Mouse (Mus musculus) embryonic facial prominence, embryonic 14.5 days (tissue): ENCODE measurements around the gene Dph2. TPM values are rescaled to one million over a fixed set of nuclear protein-coding genes. Genes with fewer than 3 reads are reported as not detected.

Experiments used
- ATAC-seq: fragments of 200-750 bp; cut with Nextera tagmentation; 2 replicates; pipeline ENCODE4 v1.8.0; 2017; ENCODE audit warnings: low read depth, moderate number of reproducible peaks, moderate TSS enrichment
- DNase-seq: peaks from one replicate; pipeline ENCODE4 v3.0.0-alpha.2; 2015; ENCODE audit warnings: low spot score
- H3K27ac ChIP-seq: fragments of 300-500 bp; sonication (generic); replicated peaks from 2 replicates; pipeline ENCODE4 v1.5.1; 2014; ENCODE audit warnings: low read depth, mild to moderate bottlenecking, low read length, moderate library complexity
- H3K27me3 ChIP-seq: fragments of 300-500 bp; sonication (generic); replicated peaks from 2 replicates; pipeline ENCODE4 v1.6.1; 2014; ENCODE audit warnings: low read length; ENCODE audit not compliant: control insufficient read depth, insufficient read depth
- H3K36me3 ChIP-seq: fragments of 300-500 bp; sonication (generic); 2 replicates; pipeline ENCODE4 v1.6.1; 2014; ENCODE audit warnings: low read length, mixed read lengths; ENCODE audit not compliant: control insufficient read depth, insufficient read depth
- H3K4me1 ChIP-seq: fragments of 300-500 bp; sonication (generic); 2 replicates; pipeline ENCODE4 v1.6.1; 2014; ENCODE audit warnings: antibody characterized with exemption, low read length; ENCODE audit not compliant: control insufficient read depth, insufficient read depth
- H3K4me2 ChIP-seq: fragments of 300-500 bp; sonication (generic); 2 replicates; pipeline ENCODE4 v1.6.1; 2014; ENCODE audit warnings: low read depth, mild to moderate bottlenecking, low read length, moderate library complexity, mixed read lengths
- H3K4me3 ChIP-seq: fragments of 300-500 bp; sonication (generic); 2 replicates; pipeline ENCODE4 v1.5.1; 2014; ENCODE audit warnings: low read depth, mild to moderate bottlenecking, low read length
- H3K9ac ChIP-seq: fragments of 300-500 bp; sonication (generic); 2 replicates; pipeline ENCODE4 v1.6.1; 2014; ENCODE audit warnings: low read depth, mild to moderate bottlenecking, low read length, moderate library complexity, mixed read lengths
- H3K9me3 ChIP-seq: fragments of 300-500 bp; sonication (generic); 2 replicates; pipeline ENCODE4 v1.6.1; 2016; ENCODE audit warnings: low read length; ENCODE audit not compliant: control insufficient read depth
- WGBS: fragments of 180-500 bp; shearing (Covaris S2); extraction: QIAGEN DNeasy Blood & Tissue Kit; methylation state at CpG from one replicate; pipeline ENCODE4 v1.1.7; 2014; 5-methylcytosine and 5-hydroxymethylcytosine counted together
- polyA plus RNA-seq: library from polyadenylated mRNA; unstranded; fragments of >200 nt; fragmentation: Nextera tagmentation; extraction: Ambion mirVana; gene quantifications from 2 replicates; pipeline ENCODE4 v1.2.1, GENCODE M21; 2014

The Dph2 gene
- polyA plus RNA-seq, 1 experiment from 2014 or later: 13.4 TPM

DNA sequence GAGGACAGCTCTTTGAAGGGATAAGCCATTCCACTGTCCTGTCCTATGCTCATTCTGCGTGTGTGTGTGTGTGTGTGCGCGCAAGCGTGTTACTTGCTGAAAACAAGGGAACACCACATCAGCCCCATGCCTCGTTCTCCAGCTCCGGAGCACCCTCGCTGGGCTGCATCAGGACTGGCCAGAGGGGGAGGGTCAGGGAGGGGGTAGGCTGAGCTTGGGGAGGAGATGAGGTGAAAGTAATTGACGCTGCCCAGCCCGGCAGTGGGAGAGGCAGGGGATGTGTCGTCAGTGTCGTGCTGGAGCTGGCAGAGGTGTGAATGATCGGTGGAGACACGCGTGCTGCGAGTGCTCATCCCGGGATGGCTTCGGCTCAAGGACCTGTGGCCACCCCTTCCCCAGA lies 42.8 kb downstream of the Dph2 start:
- Histone ChIP-seq H3K4me2 (no peak overlapping the region), H3K4me1 (no peaks in the 10 kb centered on the region), H3K9me3 (no peaks in the 10 kb centered on the region), H3K27ac (no peak overlapping the region), H3K27me3 (no peaks in the 10 kb centered on the region), H3K4me3 (no peak overlapping the region), H3K9ac (no peak overlapping the region), H3K36me3 (no peaks in the 10 kb centered on the region)
- no peak for ATAC-seq
- no peak for DNase-seq
- WGBS: 76% methylated on average over 17 of the region's 17 CpGs

GRCm38 (mm10) chr4:117847011-117847410 lies 44.8 kb downstream of the Dph2 start:
- DNase-seq: peak; percentile 40

DNA sequence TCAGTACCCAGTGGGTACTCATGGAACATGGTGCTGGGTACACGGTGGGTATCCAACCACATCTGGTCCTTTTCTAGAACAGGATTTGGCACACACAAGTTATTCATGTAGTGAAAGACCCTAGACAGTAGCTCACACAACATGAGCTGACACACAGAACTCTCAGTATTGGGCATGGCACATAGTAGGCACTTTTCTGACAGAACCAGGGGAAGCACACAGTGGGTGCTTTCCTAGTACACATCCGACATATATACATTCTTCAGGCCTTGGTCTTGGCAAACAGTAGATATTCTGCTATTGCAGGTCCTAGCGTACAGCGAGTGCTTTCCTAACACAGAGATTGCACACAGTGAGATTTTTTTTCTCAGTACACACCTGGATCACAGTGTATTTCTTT lies 45.6 kb downstream of the Dph2 start:
- no peak for ATAC-seq
- no peak for DNase-seq
- H3K27me3 ChIP-seq: no peaks in the 10 kb centered on the region
- no peak overlapping the region for H3K27ac ChIP-seq
- no peak overlapping the region for H3K9ac ChIP-seq
- WGBS: 93% methylated on average over 4 of the region's 4 CpGs
- no peaks in the 10 kb centered on the region for H3K36me3 ChIP-seq
- no peaks in the 10 kb centered on the region for H3K9me3 ChIP-seq
- no peak overlapping the region for H3K4me3 ChIP-seq
- H3K4me1 ChIP-seq: no peaks in the 10 kb centered on the region
- H3K4me2 ChIP-seq: no peak overlapping the region

More at GRCm38 (mm10) chr4:117847011-117847410, 44.8 kb downstream of the Dph2 start:
- Histone ChIP-seq H3K36me3 (no peaks in the 10 kb centered on the region), H3K27me3 (no peaks in the 10 kb centered on the region), H3K4me1 (no peaks in the 10 kb centered on the region), H3K4me2 (no peak overlapping the region), H3K9ac (no peak overlapping the region), H3K4me3 (no peak overlapping the region), H3K27ac (no peak overlapping the region), H3K9me3 (no peaks in the 10 kb centered on the region)
- WGBS: 23% methylated on average over 1 of the region's 2 CpGs
- ATAC-seq: no peak

DNA sequence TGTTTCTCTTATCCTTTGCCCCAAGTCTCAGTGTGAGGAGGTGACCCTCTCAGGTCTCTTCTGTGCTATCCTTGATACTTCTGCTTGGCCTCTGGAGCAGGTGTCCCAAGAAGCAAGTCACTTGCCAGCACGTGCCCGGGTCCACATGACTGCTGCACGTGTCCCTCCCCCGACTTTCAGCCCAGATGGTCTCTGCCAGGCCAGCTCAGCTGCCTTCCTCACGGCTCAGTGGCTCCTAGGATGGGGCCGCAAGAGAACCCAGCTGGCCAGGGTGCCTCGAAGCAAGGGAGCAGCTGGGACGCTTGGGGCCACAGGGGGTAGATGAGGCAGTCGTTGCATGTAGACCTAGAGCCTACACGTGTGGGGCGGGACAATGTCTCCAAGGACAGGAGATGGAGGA lies 46.5 kb downstream of the Dph2 start:
- Histone ChIP-seq H3K36me3 (no peaks in the 10 kb centered on the region), H3K4me3 (no peak overlapping the region), H3K27me3 (no peaks in the 10 kb centered on the region), H3K9me3 (no peaks in the 10 kb centered on the region), H3K27ac (no peak overlapping the region), H3K9ac (no peak overlapping the region), H3K4me2 (no peak overlapping the region), H3K4me1 (no peaks in the 10 kb centered on the region)
- WGBS: 83% methylated on average over 10 of the region's 11 CpGs
- DNase-seq (no peak), ATAC-seq (no peak; the same call in 1 of the 2 replicates)

DNA sequence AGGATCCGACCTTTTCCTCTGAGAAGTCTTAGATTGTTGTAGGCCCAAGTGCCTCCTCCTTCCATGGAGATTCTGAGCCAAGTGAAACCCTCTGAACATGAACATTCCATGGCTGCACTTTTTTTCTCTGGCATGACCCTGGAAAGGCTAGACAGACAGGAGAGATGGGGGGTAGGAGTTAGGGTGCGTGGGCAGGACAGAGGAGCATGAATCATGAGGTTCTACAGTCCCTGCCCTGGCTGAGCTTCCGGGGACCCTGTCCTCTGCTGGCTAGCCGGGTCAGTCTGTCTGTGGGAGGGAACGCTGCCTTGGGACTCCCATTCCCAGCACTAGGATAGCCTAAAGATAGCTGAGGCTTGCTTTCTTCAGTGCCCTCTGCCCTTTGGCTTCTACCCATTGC lies 47.4 kb downstream of the Dph2 start:
- no peaks in the 10 kb centered on the region for H3K4me1 ChIP-seq
- no peak for ATAC-seq
- DNase-seq: no peak
- H3K4me2 ChIP-seq: no peak overlapping the region
- no peaks in the 10 kb centered on the region for H3K36me3 ChIP-seq
- H3K27me3 ChIP-seq: no peaks in the 10 kb centered on the region
- H3K9me3 ChIP-seq: no peaks in the 10 kb centered on the region
- H3K4me3 ChIP-seq: no peak overlapping the region
- 91% methylated on average over 5 of the region's 5 CpGs for WGBS
- H3K9ac ChIP-seq: no peak overlapping the region
- H3K27ac ChIP-seq: no peak overlapping the region

- no peak overlapping the region for H3K27ac ChIP-seq
- no peak overlapping the region for H3K4me2 ChIP-seq
- no peak overlapping the region for H3K9ac ChIP-seq
- no peaks in the 10 kb centered on the region for H3K4me1 ChIP-seq
- H3K4me3 ChIP-seq: no peak overlapping the region
- WGBS: 93% methylated on average over 5 of the region's 5 CpGs
- no peak for DNase-seq
- no peaks in the 10 kb centered on the region for H3K9me3 ChIP-seq
- no peak for ATAC-seq
- no peaks in the 10 kb centered on the region for H3K36me3 ChIP-seq
- no peaks in the 10 kb centered on the region for H3K27me3 ChIP-seq
These were observed 48.7 kb downstream of the Dph2 start for GRCm38 (mm10) chr4:117843101-117843500.

DNA sequence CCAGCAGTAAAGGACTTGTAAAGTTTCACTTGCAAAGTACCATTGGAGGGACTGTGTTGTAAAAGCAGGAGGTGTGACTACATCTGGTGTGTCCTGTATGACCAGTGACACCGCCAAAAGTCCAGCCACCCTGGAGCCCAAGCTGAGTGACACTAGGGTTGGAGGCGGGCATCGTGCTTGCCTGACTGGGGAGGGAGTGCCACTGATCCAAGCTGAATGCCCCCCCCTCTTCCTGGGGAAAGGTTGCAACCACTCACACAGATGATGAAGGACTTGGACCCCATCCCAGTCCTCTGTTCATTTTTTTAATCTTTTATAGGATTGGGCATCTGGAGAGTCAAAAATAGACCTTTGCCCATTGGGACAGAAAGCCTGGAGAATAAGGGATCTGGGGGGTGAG lies 50.3 kb downstream of the Dph2 start:
- Histone ChIP-seq H3K36me3 (no peaks in the 10 kb centered on the region), H3K27me3 (no peaks in the 10 kb centered on the region), H3K9me3 (no peaks in the 10 kb centered on the region), H3K4me1 (peaks cover 4% of the 10 kb centered on the region; the same call in 1 of the 2 replicates), H3K4me2 (no peak overlapping the region), H3K27ac (no peak overlapping the region), H3K4me3 (no peak overlapping the region), H3K9ac (no peak overlapping the region)
- 79% methylated on average over 3 of the region's 3 CpGs for WGBS
- no peak for ATAC-seq
- no peak for DNase-seq

- Histone ChIP-seq H3K4me1 (peaks cover 5% of the 10 kb centered on the region; the same call in 1 of the 2 replicates), H3K4me3 (no peak overlapping the region), H3K27ac (no peak overlapping the region), H3K36me3 (no peaks in the 10 kb centered on the region), H3K9ac (no peak overlapping the region), H3K27me3 (no peaks in the 10 kb centered on the region), H3K4me2 (no peak overlapping the region), H3K9me3 (no peaks in the 10 kb centered on the region)
- DNase-seq: no peak
- whole genome bisulfite sequencing: 94% methylated on average over 5 of the region's 5 CpGs
- ATAC-seq: no peak
These were observed 51.0 kb downstream of the Dph2 start for GRCm38 (mm10) chr4:117840821-117841220.

DNA sequence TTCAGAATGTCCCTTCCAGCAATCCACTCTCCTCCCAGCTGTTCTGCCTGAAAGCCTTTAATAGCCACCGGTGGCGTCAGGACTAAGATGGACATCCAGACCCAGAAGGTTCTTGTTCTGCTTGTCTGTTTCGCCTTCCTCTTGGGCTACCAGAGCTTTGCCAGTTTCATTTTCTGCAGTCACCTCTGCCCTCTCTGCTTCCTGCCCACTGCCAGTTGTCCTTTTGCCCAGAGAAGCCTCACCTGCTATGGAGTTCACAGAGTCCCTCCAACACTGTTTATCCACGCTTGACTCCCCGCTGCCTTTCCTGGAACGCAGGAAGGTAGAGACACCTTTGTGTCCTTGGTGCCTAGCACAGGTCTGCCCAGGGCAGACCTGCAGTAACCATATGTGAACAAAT lies 52.5 kb downstream of the Dph2 start:
- DNase-seq (no peak), ATAC-seq (no peak)
- Histone ChIP-seq H3K27me3 (no peaks in the 10 kb centered on the region), H3K9me3 (no peaks in the 10 kb centered on the region), H3K4me2 (no peak overlapping the region), H3K36me3 (no peaks in the 10 kb centered on the region), H3K27ac (no peak overlapping the region), H3K4me1 (peaks cover 5% of the 10 kb centered on the region; the same call in 1 of the 2 replicates), H3K4me3 (no peak overlapping the region), H3K9ac (no peak overlapping the region)
- WGBS: 75% methylated on average over 6 of the region's 6 CpGs
